Mouse (Mus musculus) ES-Bruce4 (cell line): ENCODE data around the gene Wdr93.
A peak's percentile ranks its signal among the peaks of the same experiment; 100 is the strongest.

Experiments
- CTCF ChIP-seq: IDR thresholded peaks from one replicate; pipeline ENCODE4 v1.8.1; 2011; ENCODE audit warnings: low read depth, low read length
- EP300 ChIP-seq: IDR thresholded peaks from 2 replicates; pipeline ENCODE4 v1.6.1; 2011; ENCODE audit warnings: low read depth, low read length; ENCODE audit not compliant: insufficient read depth

- peak; percentile 23 for TF ChIP-seq CTCF
- no peak for TF ChIP-seq EP300
These were observed 32.8 kb upstream of the Wdr93 start for GRCm38 (mm10) chr7:79710130-79710607.
